Mouse (Mus musculus) megakaryocyte progenitor cell, adult 5-6 weeks (primary cell): ENCODE results near the gene Usp43. TPM values are rescaled to one million over a fixed set of nuclear protein-coding genes. Genes with fewer than 3 reads are reported as not detected.
A peak's percentile ranks its signal among the peaks of the same experiment; 100 is the strongest.

Experiments used
- ATAC-seq: replicated peaks from 2 replicates; pipeline ENCODE4 v1.8.0; 2016; ENCODE audit warnings: mild to moderate bottlenecking, moderate TSS enrichment, inconsistent platforms; ENCODE audit not compliant: poor library complexity
- total RNA-seq, 2 experiments: library from RNA; stranded (forward) in 1 of 2; stranded (reverse) in 1 of 2; fragments of 157-497, 149-512 nt in 1 of 2; fragments of 200-1000 nt in 1 of 2; gene quantifications; 2 replicates each; pipeline versions ENCODE4 v1.2.3 to v1.2.4; 2015 to 2017

The Usp43 gene
- total RNA-seq, 2 experiments from 2014 or later = not detected

- ATAC-seq = peak; percentile 57; the same call in 1 of the 2 replicates
Measured at GRCm38 (mm10) chr11:67819604-67820003, 102.3 kb downstream of the Usp43 start.

GRCm38 (mm10) chr11:67811535-67811934 is 110.4 kb downstream of the Usp43 start:
- ATAC-seq = no peak

- no peak for ATAC-seq
Measured at GRCm38 (mm10) chr11:67808051-67808450, 113.9 kb downstream of the Usp43 start.

- ATAC-seq = no peak
Measured at GRCm38 (mm10) chr11:67806832-67807597, 114.9 kb downstream of the Usp43 start.

GRCm38 (mm10) chr11:67805538-67805937 is 116.4 kb downstream of the Usp43 start:
- ATAC-seq = no peak

Other genes with a start within 250 kb of the Usp43 start
- gene Rcvrn, start 226.8 kb downstream of the Usp43 start, total RNA-seq (2015) = not detected in 2 replicates
- not detected in 2 replicates for gene Rcvrn, start 226.8 kb downstream of the Usp43 start, total RNA-seq (2017)
- gene Glp2r, start 151.0 kb downstream of the Usp43 start, total RNA-seq (2015) = not detected in 2 replicates
- gene Glp2r, start 151.0 kb downstream of the Usp43 start, total RNA-seq (2017) = not detected in 2 replicates
- gene Gsg1l2, start 147.5 kb downstream of the Usp43 start, total RNA-seq (2015) = not detected in 2 replicates
- not detected in 2 replicates for gene Gsg1l2, start 147.5 kb downstream of the Usp43 start, total RNA-seq (2017)
- 0.66 TPM in 1 of 2 replicates, not detected in the other for gene Dhrs7c, start 124.0 kb downstream of the Usp43 start, total RNA-seq (2015)
- not detected in 2 replicates for gene Dhrs7c, start 124.0 kb downstream of the Usp43 start, total RNA-seq (2017)
- not detected in 2 replicates for gene Cfap52, start 43.5 kb upstream of the Usp43 start, total RNA-seq (2015)
- not detected in 2 replicates for gene Cfap52, start 43.5 kb upstream of the Usp43 start, total RNA-seq (2017)
- gene Stx8, start 44.0 kb upstream of the Usp43 start, total RNA-seq (2015) = 35.7 and 47.8 TPM in 2 replicates
- gene Stx8, start 44.0 kb upstream of the Usp43 start, total RNA-seq (2017) = 21.7 and 39.9 TPM in 2 replicates